Mouse (Mus musculus) lung, adult 2 months (tissue): ENCODE measurements around the gene Cct3.
A peak's percentile ranks its signal among the peaks of the same experiment; 100 is the strongest.
"Not testable (repeated sequence)": the region's sequence is repeated elsewhere in the genome, so short reads cannot be mapped to it uniquely, and the experiment has no call there.

Source experiments
- CTCF ChIP-seq: fragments of 200-500 bp; IDR thresholded peaks from 2 replicates; pipeline ENCODE4 v1.5.1; 2011; ENCODE audit warnings: mild to moderate bottlenecking, low read length, control low read depth; ENCODE audit not compliant: insufficient read depth
- POLR2A ChIP-seq: fragments of 200-500 bp; IDR thresholded peaks from 2 replicates; pipeline ENCODE4 v1.6.1; 2011; ENCODE audit warnings: low read depth, mild to moderate bottlenecking, control low read depth, low read length, borderline replicate concordance; ENCODE audit errors: extremely low read depth

- TF ChIP-seq CTCF, result not testable (repeated sequence)
- TF ChIP-seq POLR2A, result peak; percentile 48; the same call in 1 of the 2 replicates
These were observed 15.6 kb upstream of the Cct3 start for GRCm38 (mm10) chr3:88281141-88281916.
